Mouse (Mus musculus): ENCODE data around the gene Agrn.

- TF ChIP-seq POLR2A (IDR thresholded peaks at IDR 0.05; ENCODE audit: low read depth, low read length) (no peak), CTCF (IDR thresholded peaks at IDR 0.05; ENCODE audit: extremely low read depth, insufficient read depth, insufficient read length, insufficient replicate concordance) (no peak)
Observed at GRCm38 (mm10) chr4:156135801-156136200, 61.5 kb downstream of the Agrn start.
